Mouse (Mus musculus): Measurements from ENCODE around the gene Tns1. TPM values are rescaled to one million over a fixed set of nuclear protein-coding genes. Genes with fewer than 3 reads are reported as not detected.
A peak's percentile ranks its signal among the peaks of the same experiment; 100 is the strongest.

The Tns1 gene
- total and polyA plus RNA-seq, 2 experiments: 17.9 to 47.9 TPM

DNA sequence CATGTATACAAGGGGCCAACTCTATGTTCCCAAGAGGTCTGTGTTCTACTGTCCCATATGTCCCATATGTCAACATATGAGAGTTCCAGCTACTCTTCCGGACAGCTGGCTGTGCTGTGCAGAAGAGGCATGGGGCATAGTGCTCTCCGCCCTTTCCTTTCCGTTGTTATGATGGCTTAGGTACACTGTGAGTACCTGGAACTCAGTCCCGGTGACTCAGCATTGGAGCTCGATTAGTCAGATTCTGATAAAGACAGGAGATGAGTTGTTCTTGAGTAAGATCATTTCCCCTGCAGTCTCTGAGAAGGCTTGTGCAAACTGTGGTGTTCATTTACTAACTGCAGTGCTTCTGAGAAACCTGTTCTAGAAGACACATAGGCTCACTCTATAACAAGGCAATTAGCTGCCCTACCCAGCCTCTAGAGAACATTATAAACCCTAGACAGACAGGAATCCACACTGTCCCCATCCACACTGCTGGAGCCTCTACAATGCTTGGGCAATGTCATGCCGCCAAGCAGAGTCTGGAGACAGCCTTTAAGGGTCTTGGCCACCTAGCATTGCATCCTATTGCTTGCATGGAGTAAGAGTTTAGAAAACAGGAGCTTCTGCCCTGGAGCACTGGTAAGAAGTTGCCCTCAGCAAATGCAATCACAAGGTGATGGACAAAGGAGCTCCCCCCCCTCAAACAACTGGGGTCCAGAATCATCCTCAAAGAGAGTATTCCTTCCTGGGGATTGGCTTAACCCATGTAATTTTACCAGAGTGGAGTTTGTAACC lies 25.0 kb upstream of the Tns1 start:
- no peaks in the 10 kb centered on the region for H3K36me3 ChIP-seq (ENCODE audit: control insufficient read depth, insufficient read depth, low read length)
- no peak for DNase-seq (ENCODE audit: extremely low read depth, low read depth, low spot score)
- TF ChIP-seq POLR2A (IDR thresholded peaks at IDR 0.05; ENCODE audit: extremely low read depth, insufficient read depth, low read length): no peak
- no peak for TF ChIP-seq CTCF (IDR thresholded peaks at IDR 0.05; ENCODE audit: low read depth, low read length)
- H3K27ac ChIP-seq (replicated peaks; ENCODE audit: insufficient read depth, low read depth, low read length): no peak overlapping the region
- no peaks in the 10 kb centered on the region for H3K4me1 ChIP-seq (ENCODE audit: control insufficient read depth, insufficient read depth, low read length)
- H3K79me2 ChIP-seq (ENCODE audit: control insufficient read depth, insufficient read depth, low read length): no peaks in the 10 kb centered on the region
- 84% methylated on average over 6 of the region's 6 CpGs for WGBS
- no peak overlapping the region for H3K4me3 ChIP-seq (ENCODE audit: insufficient read depth, low read depth, low read length)
- no peaks in the 10 kb centered on the region for H3K27me3 ChIP-seq (ENCODE audit: control insufficient read depth, insufficient read depth, low read length)
- H3K9ac ChIP-seq (ENCODE audit: low read depth, low read length): no peak overlapping the region

DNA sequence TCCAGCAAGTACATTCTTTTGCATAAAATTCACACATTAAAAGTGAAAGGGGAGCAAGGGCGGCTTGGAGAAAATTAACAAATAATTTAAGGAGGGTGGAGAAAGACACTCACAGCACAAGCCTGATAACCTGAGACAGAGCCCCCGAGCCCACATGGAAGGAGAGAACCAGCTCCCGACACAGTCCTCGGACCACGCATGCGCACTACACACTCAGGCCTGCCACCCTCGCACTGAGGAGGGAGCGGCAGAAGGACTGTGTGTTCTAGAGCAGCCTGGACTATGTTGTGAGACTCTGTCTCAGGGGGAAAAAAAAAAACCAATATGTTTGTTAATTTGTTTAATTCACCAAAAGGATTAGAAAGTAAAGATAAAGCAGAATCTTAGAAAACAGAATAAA lies 17.5 kb upstream of the Tns1 start:
- Histone ChIP-seq H3K4me1 (ENCODE audit: control insufficient read depth, insufficient read depth, low read length) (no peaks in the 10 kb centered on the region), H3K79me2 (ENCODE audit: control insufficient read depth, insufficient read depth, low read length) (no peaks in the 10 kb centered on the region), H3K27me3 (ENCODE audit: control insufficient read depth, insufficient read depth, low read length) (no peaks in the 10 kb centered on the region), H3K27ac (replicated peaks; ENCODE audit: insufficient read depth, low read depth, low read length) (no peak overlapping the region), H3K36me3 (ENCODE audit: control insufficient read depth, insufficient read depth, low read length) (no peaks in the 10 kb centered on the region), H3K9ac (ENCODE audit: low read depth, low read length) (no peak overlapping the region), H3K4me3 (ENCODE audit: insufficient read depth, low read depth, low read length) (no peak overlapping the region)
- DNase-seq (ENCODE audit: extremely low read depth, low read depth, low spot score): no peak
- TF ChIP-seq POLR2A (IDR thresholded peaks at IDR 0.05; ENCODE audit: extremely low read depth, insufficient read depth, low read length) (no peak), CTCF (IDR thresholded peaks at IDR 0.05; ENCODE audit: low read depth, low read length) (no peak)
- WGBS: 88% methylated on average over 8 of the region's 8 CpGs

DNA sequence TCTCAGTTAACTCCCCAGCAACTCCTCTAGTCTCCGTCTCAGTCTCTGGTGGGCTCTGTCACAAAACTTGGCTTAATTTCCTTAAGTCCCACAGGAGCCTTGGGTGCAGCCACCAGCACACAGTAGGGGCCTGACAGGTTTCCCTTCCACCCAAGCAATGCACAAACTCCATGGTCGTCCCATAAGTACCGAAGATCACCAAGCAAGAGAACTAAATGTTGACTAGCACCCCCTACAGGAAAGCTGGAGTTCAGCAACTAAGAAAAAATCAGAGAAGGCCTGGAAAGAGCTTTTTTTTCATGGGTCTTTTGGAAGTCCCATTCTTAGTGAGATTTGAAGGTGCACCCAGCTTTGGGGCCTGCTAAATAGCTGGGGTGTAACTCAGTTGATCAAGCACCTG lies 15.2 kb upstream of the Tns1 start:
- no peak for TF ChIP-seq CTCF (IDR thresholded peaks at IDR 0.05; ENCODE audit: low read depth, low read length)
- no peak for TF ChIP-seq POLR2A (IDR thresholded peaks at IDR 0.05; ENCODE audit: extremely low read depth, insufficient read depth, low read length)

DNA sequence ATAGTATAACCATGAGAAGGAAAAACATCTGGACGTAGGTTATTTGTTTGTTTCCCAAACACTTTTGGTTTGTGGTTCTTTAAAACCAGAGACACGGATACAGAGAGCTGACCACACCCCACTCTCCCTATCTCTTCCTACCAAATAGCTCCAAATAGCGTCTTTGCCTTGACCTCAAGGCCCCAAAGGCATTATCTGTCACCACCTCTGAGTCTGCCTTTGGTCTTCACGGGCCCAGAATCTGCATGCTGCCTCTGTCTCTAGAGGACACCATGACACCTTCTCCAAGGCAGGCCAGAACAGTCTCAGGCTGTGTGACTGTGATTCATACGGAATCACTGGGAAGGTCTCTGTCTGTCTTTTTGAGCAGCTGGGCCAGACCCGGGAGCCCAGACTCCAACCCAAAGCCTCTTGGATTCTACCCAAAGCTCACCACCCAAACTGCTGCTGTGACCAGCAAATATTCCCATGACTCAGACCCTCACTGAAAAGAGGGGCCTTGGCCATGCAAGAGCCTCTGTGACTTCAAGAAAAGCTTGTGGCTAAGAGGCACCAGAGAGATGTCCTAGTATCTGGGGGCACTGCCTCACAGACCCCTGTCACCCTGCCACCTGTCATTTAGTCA lies 11.2 kb upstream of the Tns1 start:
- TF ChIP-seq CTCF (IDR thresholded peaks at IDR 0.05; ENCODE audit: low read depth, low read length) (no peak), POLR2A (IDR thresholded peaks at IDR 0.05; ENCODE audit: extremely low read depth, insufficient read depth, low read length) (no peak)
- H3K36me3 ChIP-seq (ENCODE audit: control insufficient read depth, insufficient read depth, low read length): no peaks in the 10 kb centered on the region
- H3K27me3 ChIP-seq (ENCODE audit: control insufficient read depth, insufficient read depth, low read length): no peaks in the 10 kb centered on the region
- no peaks in the 10 kb centered on the region for H3K4me1 ChIP-seq (ENCODE audit: control insufficient read depth, insufficient read depth, low read length)
- no peak overlapping the region for H3K9ac ChIP-seq (ENCODE audit: low read depth, low read length)
- H3K79me2 ChIP-seq (ENCODE audit: control insufficient read depth, insufficient read depth, low read length): no peaks in the 10 kb centered on the region
- 78% methylated on average over 6 of the region's 6 CpGs for WGBS
- DNase-seq (ENCODE audit: extremely low read depth, low read depth, low spot score): no peak
- H3K27ac ChIP-seq (replicated peaks; ENCODE audit: insufficient read depth, low read depth, low read length): no peak overlapping the region
- no peak overlapping the region for H3K4me3 ChIP-seq (ENCODE audit: insufficient read depth, low read depth, low read length)

More for the DNA sequence above, 15.2 kb upstream of the Tns1 start:
- WGBS: 56% methylated on average over 3 of the region's 3 CpGs
- Histone ChIP-seq H3K79me2 (ENCODE audit: control insufficient read depth, insufficient read depth, low read length) (no peaks in the 10 kb centered on the region), H3K4me1 (ENCODE audit: control insufficient read depth, insufficient read depth, low read length) (no peaks in the 10 kb centered on the region), H3K27ac (replicated peaks; ENCODE audit: insufficient read depth, low read depth, low read length) (no peak overlapping the region), H3K4me3 (ENCODE audit: insufficient read depth, low read depth, low read length) (no peak overlapping the region), H3K9ac (ENCODE audit: low read depth, low read length) (no peak overlapping the region), H3K36me3 (ENCODE audit: control insufficient read depth, insufficient read depth, low read length) (no peaks in the 10 kb centered on the region), H3K27me3 (ENCODE audit: control insufficient read depth, insufficient read depth, low read length) (no peaks in the 10 kb centered on the region)
- DNase-seq (ENCODE audit: extremely low read depth, low read depth, low spot score): peak; percentile 5

DNA sequence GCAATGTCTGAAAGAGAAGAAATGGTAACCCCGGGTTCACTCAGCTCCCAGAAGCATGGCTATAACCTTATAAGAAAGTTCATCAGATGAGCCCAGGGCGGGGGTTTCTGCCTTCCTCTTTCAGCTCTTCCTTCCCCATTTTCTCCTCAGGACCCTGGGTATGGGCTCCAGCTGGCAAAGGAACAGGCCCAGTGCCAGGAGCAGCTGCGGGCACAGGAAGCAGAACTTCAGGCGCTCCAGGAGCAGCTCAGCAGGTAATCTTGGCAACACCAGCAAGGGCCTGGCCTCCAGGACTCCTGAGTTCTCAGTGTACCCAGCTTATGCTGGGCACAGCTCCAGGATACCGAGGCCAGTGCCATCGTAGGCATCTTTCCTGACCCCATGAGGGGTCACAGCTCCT lies 9.7 kb upstream of the Tns1 start:
- H3K36me3 ChIP-seq (ENCODE audit: control insufficient read depth, insufficient read depth, low read length): no peaks in the 10 kb centered on the region
- no peaks in the 10 kb centered on the region for H3K79me2 ChIP-seq (ENCODE audit: control insufficient read depth, insufficient read depth, low read length)
- no peak overlapping the region for H3K9ac ChIP-seq (ENCODE audit: low read depth, low read length)
- TF ChIP-seq CTCF (IDR thresholded peaks at IDR 0.05; ENCODE audit: low read depth, low read length) (no peak), POLR2A (IDR thresholded peaks at IDR 0.05; ENCODE audit: extremely low read depth, insufficient read depth, low read length) (no peak)
- 50% methylated on average over 6 of the region's 6 CpGs for WGBS
- DNase-seq (ENCODE audit: extremely low read depth, low read depth, low spot score): peak; percentile 21
- no peak overlapping the region for H3K27ac ChIP-seq (replicated peaks; ENCODE audit: insufficient read depth, low read depth, low read length)
- no peaks in the 10 kb centered on the region for H3K4me1 ChIP-seq (ENCODE audit: control insufficient read depth, insufficient read depth, low read length)
- no peak overlapping the region for H3K4me3 ChIP-seq (ENCODE audit: insufficient read depth, low read depth, low read length)
- H3K27me3 ChIP-seq (ENCODE audit: control insufficient read depth, insufficient read depth, low read length): no peaks in the 10 kb centered on the region

DNA sequence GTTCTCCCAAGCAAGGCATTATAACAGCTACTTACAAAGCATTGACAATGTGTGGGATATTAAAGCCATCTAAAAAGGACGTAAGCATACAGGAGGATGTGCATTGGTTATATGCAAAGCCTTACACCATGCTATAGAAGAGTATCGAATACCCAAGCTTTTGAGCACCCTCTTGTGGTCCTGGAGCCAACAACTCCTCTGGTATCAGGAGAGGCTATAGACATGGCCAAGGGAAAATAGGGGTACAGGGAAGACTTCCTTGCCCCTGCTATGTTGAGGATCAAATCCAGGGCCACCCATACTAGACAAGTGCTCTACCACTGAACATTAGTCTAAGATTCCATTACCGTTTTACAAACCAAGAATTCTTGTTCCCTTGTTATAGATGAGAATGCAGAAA lies 7.8 kb upstream of the Tns1 start:
- H3K79me2 ChIP-seq (ENCODE audit: control insufficient read depth, insufficient read depth, low read length): no peaks in the 10 kb centered on the region
- no peak overlapping the region for H3K27ac ChIP-seq (replicated peaks; ENCODE audit: insufficient read depth, low read depth, low read length)
- H3K9ac ChIP-seq (ENCODE audit: low read depth, low read length): no peak overlapping the region
- H3K4me1 ChIP-seq (ENCODE audit: control insufficient read depth, insufficient read depth, low read length): no peaks in the 10 kb centered on the region
- H3K36me3 ChIP-seq (ENCODE audit: control insufficient read depth, insufficient read depth, low read length): no peaks in the 10 kb centered on the region
- no peak overlapping the region for H3K4me3 ChIP-seq (ENCODE audit: insufficient read depth, low read depth, low read length)
- no peak for TF ChIP-seq POLR2A (IDR thresholded peaks at IDR 0.05; ENCODE audit: extremely low read depth, insufficient read depth, low read length)
- no peak for TF ChIP-seq CTCF (IDR thresholded peaks at IDR 0.05; ENCODE audit: low read depth, low read length)
- 89% methylated on average over 3 of the region's 3 CpGs for WGBS
- no peaks in the 10 kb centered on the region for H3K27me3 ChIP-seq (ENCODE audit: control insufficient read depth, insufficient read depth, low read length)
- DNase-seq (ENCODE audit: extremely low read depth, low read depth, low spot score): no peak

Measured in liver, adult 2 months (tissue).